9 mouse cellular contexts compared by ENCODE assay signal in the genomic region with DNA sequence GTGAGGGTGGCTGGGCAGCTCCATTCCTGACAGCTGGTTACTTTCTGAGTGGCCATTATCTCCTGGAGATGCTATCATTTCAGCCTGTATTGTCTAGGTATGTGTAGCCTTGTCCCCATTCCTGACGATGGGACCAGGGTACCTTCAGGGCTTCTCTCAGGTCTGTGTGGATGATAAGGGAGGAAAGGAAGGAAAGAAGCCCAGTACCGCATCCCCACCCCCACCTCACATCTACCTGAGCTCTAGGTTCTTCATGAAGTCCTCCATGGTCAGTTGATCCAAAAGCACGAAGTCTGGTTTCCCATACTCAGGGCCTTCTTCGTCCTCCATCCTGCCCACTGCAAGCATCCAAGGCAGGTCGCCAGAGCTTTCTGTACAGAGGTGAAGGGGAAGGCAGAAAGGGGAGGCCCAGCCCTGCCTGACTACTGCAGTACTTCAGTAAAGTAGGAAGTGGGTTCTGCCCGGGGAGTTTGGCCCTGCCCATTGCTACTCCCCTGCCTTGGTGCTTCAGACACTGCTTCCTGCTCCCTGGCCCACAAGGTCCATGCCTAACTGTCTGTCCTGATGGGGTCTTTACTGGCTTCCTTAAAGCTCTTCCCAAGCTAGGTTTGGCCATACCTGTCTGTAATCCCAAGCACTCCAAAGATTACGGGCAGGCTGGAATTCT. TPM values are rescaled to one million over a fixed set of nuclear protein-coding genes. Genes with fewer than 3 reads are reported as not detected.
DNase-seq lines count a peak whose midpoint lies in the region; ATAC-seq and TF ChIP-seq lines count a peak whose summit lies in the region.
"Had no signal": no experiment of that assay in that cellular context is flagged by ENCODE, and none has a peak within 500 bp of the region (broad histone marks: within the 10 kb centered on the region; RNA-seq: fewer than 3 reads in every experiment).

A gene (minus strand): TSS at position 459 of the 667 bp plus-strand sequence.

- H3K36me3 ChIP-seq in CH12.LX (replicated peaks in 1 of 2; ENCODE audit: control insufficient read depth in 1 of 2, insufficient read depth in 1 of 2, low read length in 1 of 2): peaks cover 49 to 54% of the 10 kb centered on the region in 2 experiments
- H3K36me3 ChIP-seq in hindbrain, embryonic 14.5 days (replicated peaks; ENCODE audit: control insufficient read depth, insufficient read depth): peaks cover 15% of the 10 kb centered on the region
- H3K36me3 ChIP-seq in midbrain, embryonic 16.5 days (ENCODE audit: control insufficient read depth, insufficient read depth, low read length): peaks cover 12% of the 10 kb centered on the region

- dilution Hi-C loops in CH12.LX (cut with MboI; ENCODE audit: extremely low pct_ligation_motif_present, extremely low pct_unique_long_range_greater_than_20kb, low sequenced_read_pairs): no loop called here

- H3K4me1 ChIP-seq in CH12.LX (ENCODE audit: control insufficient read depth in 1 of 2, insufficient read depth in 2 of 2): peaks cover 31 to 71% of the 10 kb centered on the region in 2 experiments
- no peaks in the 10 kb centered on the region for H3K4me1 ChIP-seq in brown adipose tissue, adult 24 weeks (ENCODE audit: control insufficient read depth, insufficient read depth, insufficient read length, low read length)
- H3K4me1 ChIP-seq in hindbrain, embryonic 14.5 days (replicated peaks; ENCODE audit: control insufficient read depth, insufficient read depth, low read length): no peaks in the 10 kb centered on the region
- H3K4me1 ChIP-seq in midbrain, embryonic 16.5 days (ENCODE audit: control insufficient read depth, insufficient read depth, low read length): no peaks in the 10 kb centered on the region

- peak within 1 kb of the TSS; percentile 69 to 98 (median 82) for H3K4me3 ChIP-seq in CH12.LX (replicated peaks in 1 of 3; ENCODE audit: low read depth in 2 of 3, low read length in 2 of 3, poor library complexity in 1 of 3)
- H3K4me3 ChIP-seq in brown adipose tissue, adult 24 weeks (ENCODE audit: insufficient read depth, low read depth, low read length): peak within 1 kb of the TSS; percentile 50
- H3K4me3 ChIP-seq in hindbrain, embryonic 14.5 days (replicated peaks; ENCODE audit: low read length): no peak within 1 kb of the TSS
- no peak within 1 kb of the TSS for H3K4me3 ChIP-seq in midbrain, embryonic 16.5 days (ENCODE audit: low read depth, low read length)

- peak; percentile 88 for TF ChIP-seq POLR2A in CH12.LX (IDR thresholded peaks at IDR 0.05; ENCODE audit: low read depth, low read length)

- H3K27ac ChIP-seq in CH12.LX (ENCODE audit: insufficient read depth, low read depth): peak within 1 kb of the TSS; percentile 69
- peak within 1 kb of the TSS; percentile 63; the same call in 1 of the 2 replicates for H3K27ac ChIP-seq in brown adipose tissue, adult 24 weeks (replicated peaks; ENCODE audit: low read depth, low read length)
- no peak within 1 kb of the TSS for H3K27ac ChIP-seq in hindbrain, embryonic 14.5 days
- H3K27ac ChIP-seq in midbrain, embryonic 16.5 days (ENCODE audit: low read length): no peak within 1 kb of the TSS

- no peaks in the 10 kb centered on the region for H3K27me3 ChIP-seq in CH12.LX (replicated peaks)
- H3K27me3 ChIP-seq in hindbrain, embryonic 14.5 days (ENCODE audit: control insufficient read depth, insufficient read depth, low read length): no peaks in the 10 kb centered on the region
- H3K27me3 ChIP-seq in midbrain, embryonic 16.5 days (ENCODE audit: control insufficient read depth, insufficient read depth, low read depth, low read length): no peaks in the 10 kb centered on the region

- no peak for TF ChIP-seq EP300 in CH12.LX (IDR thresholded peaks at IDR 0.05; ENCODE audit: low read length)

- peaks cover 47% of the 10 kb centered on the region for H3K79me2 ChIP-seq in CH12.LX (replicated peaks; ENCODE audit: control insufficient read depth, extremely low read depth, insufficient read depth, poor library complexity, severe bottlenecking)

- no peak for ATAC-seq in hindbrain, embryonic 14.5 days (ENCODE audit: low FRiP score)
- no peak for ATAC-seq in midbrain, embryonic 16.5 days

- TF ChIP-seq RAD21 in CH12.LX (IDR thresholded peaks at IDR 0.05; ENCODE audit: low read depth, low read length): no peak

- peak within 1 kb of the TSS; percentile 77 for H3K9ac ChIP-seq in CH12.LX (ENCODE audit: insufficient read depth, low read depth)
- H3K9ac ChIP-seq in hindbrain, embryonic 14.5 days: no peak within 1 kb of the TSS
- no peak within 1 kb of the TSS for H3K9ac ChIP-seq in midbrain, embryonic 16.5 days (ENCODE audit: low read depth, low read length)

- in situ Hi-C loops in CH12.LX (cut with MboI; ENCODE audit: low pct_ligation_motif_present, low pct_unique_long_range_greater_than_20kb, low sequenced_read_pairs): no loop called here

- 83% methylated on average over 7 of the region's 7 CpGs for WGBS in hindbrain, embryonic 14.5 days
- WGBS in midbrain, embryonic 16.5 days: 77% methylated on average over 7 of the region's 7 CpGs

- no peak for TF ChIP-seq CTCF in CH12.LX (conservative IDR thresholded peaks at IDR 0.05 in 1 of 2, IDR thresholded peaks at IDR 0.05 in 1 of 2; ENCODE audit: low read depth in 2 of 2, low read length in 2 of 2)

- DNase-seq in CH12.LX (ENCODE audit: extremely low read depth): peak; percentile 88
- DNase-seq in lung, adult 18-20 months: peak; percentile 54 to 67
- DNase-seq in spleen, postnatal 10 days (ENCODE audit: low spot score in 2 of 2): peak; percentile 33 to 73
- no peak for DNase-seq in hindbrain, embryonic 14.5 days (ENCODE audit: low spot score)
- DNase-seq in layer of hippocampus, postnatal 25 days (ENCODE audit: extremely low spot score in 1 of 2, low spot score in 1 of 2): no peak
- no peak for DNase-seq in frontal cortex, postnatal 14 days (ENCODE audit: low spot score in 2 of 2)
- DNase-seq: gastrocnemius, postnatal 25 days had no signal

- peak within 1 kb of the TSS; percentile 49 for H3K4me2 ChIP-seq in CH12.LX (ENCODE audit: insufficient read depth, low read depth, poor library complexity, severe bottlenecking)
- no peak within 1 kb of the TSS for H3K4me2 ChIP-seq in hindbrain, embryonic 14.5 days (replicated peaks)
- H3K4me2 ChIP-seq in midbrain, embryonic 16.5 days (ENCODE audit: low read length): no peak within 1 kb of the TSS

- H3K9me3 ChIP-seq in CH12.LX (replicated peaks; ENCODE audit: low read length): peaks cover 2% of the 10 kb centered on the region
- no peaks in the 10 kb centered on the region for H3K9me3 ChIP-seq in hindbrain, embryonic 14.5 days (ENCODE audit: control insufficient read depth, low read length)
- no peaks in the 10 kb centered on the region for H3K9me3 ChIP-seq in midbrain, embryonic 16.5 days (replicated peaks; ENCODE audit: control insufficient read depth, low read length, poor library complexity, severe bottlenecking)

TF ChIP-seq in CH12.LX, 34 proteins besides CTCF, POLR2A, EP300 and RAD21 (continues in another document):
- TF ChIP-seq RCOR1 (conservative IDR thresholded peaks at IDR 0.05; ENCODE audit: low read depth, low read length) (no peak), MEF2A (IDR thresholded peaks at IDR 0.05; ENCODE audit: borderline replicate concordance, low read depth, low read length) (peak; percentile 42; the same call in 1 of the 2 replicates), TBP (conservative IDR thresholded peaks at IDR 0.05; ENCODE audit: low read depth, low read length) (peak; percentile 90), ZC3H11A (IDR thresholded peaks at IDR 0.05; ENCODE audit: low read depth, low read length) (no peak), PAX5 (IDR thresholded peaks at IDR 0.05; ENCODE audit: low read length) (no peak), ZNF384 (IDR thresholded peaks at IDR 0.05; ENCODE audit: low read depth, low read length) (no peak), CHD1 (IDR thresholded peaks at IDR 0.05; ENCODE audit: low read depth, low read length) (no peak), MXI1 (IDR thresholded peaks at IDR 0.05; ENCODE audit: low read depth, low read length) (peak; percentile 58), SMC3 (IDR thresholded peaks at IDR 0.05; ENCODE audit: low read depth, low read length) (no peak), HCFC1 (IDR thresholded peaks at IDR 0.05; ENCODE audit: low read depth, low read length) (peak; percentile 60), IRF4 (IDR thresholded peaks at IDR 0.05; ENCODE audit: low read depth, low read length) (peak; percentile 57; the same call in 1 of the 2 replicates), MAX (IDR thresholded peaks at IDR 0.05; ENCODE audit: low read length) (0 out of 2 replicates have a peak, but pooled peaks have one; percentile 6), NRF1 (IDR thresholded peaks at IDR 0.05; ENCODE audit: low read depth, low read length) (0 out of 2 replicates have a peak, but pooled peaks have one; percentile 5), ZKSCAN1 (IDR thresholded peaks at IDR 0.05; ENCODE audit: borderline replicate concordance, low read depth, low read length) (no peak), CHD2 (IDR thresholded peaks at IDR 0.05; ENCODE audit: low read length) (peak; percentile 71; the same call in 1 of the 2 replicates), NELFE (IDR thresholded peaks at IDR 0.05; ENCODE audit: low read depth, low read length) (peak; percentile 81), MAZ (IDR thresholded peaks at IDR 0.05; ENCODE audit: low read depth, low read length) (peak; percentile 27; the same call in 1 of the 2 replicates), JUND (conservative IDR thresholded peaks at IDR 0.05; ENCODE audit: low read depth, low read length) (no peak), UBTF (IDR thresholded peaks at IDR 0.05; ENCODE audit: low read depth, low read length) (0 out of 2 replicates have a peak, but pooled peaks have one; percentile 33), SIN3A (IDR thresholded peaks at IDR 0.05; ENCODE audit: low read length) (peak; percentile 95; the same call in 1 of the 2 replicates), USF1 (IDR thresholded peaks at IDR 0.05; ENCODE audit: low read depth, low read length) (no peak), MYC (IDR thresholded peaks at IDR 0.05; ENCODE audit: low read depth, low read length) (peak; percentile 55; the same call in 1 of the 2 replicates), MAFK (IDR thresholded peaks at IDR 0.05; ENCODE audit: insufficient replicate concordance, low read length) (no peak), E2F4 (IDR thresholded peaks at IDR 0.05; ENCODE audit: insufficient replicate concordance, low read depth, low read length) (no peak)

RNA-seq across cellular contexts. Expression of the gene that starts here (rescaled TPM):
- 279 and 335 TPM in 2 replicates for total RNA-seq in CH12.LX (2012; rRNA removed)
- 265 and 268 TPM in 2 replicates for total RNA-seq in CH12.LX (2014; rRNA removed)
- 279 and 284 TPM in 2 replicates for polyA plus RNA-seq in CH12.LX (2012; ENCODE audit: insufficient read length, low read depth)
- 0.71 and 2.9 TPM in 2 replicates for polyA plus RNA-seq in brown adipose tissue, adult 24 weeks (2012; ENCODE audit: insufficient read depth, insufficient read length, missing spikeins)
- 0.31 and 0.74 TPM in 2 replicates for polyA plus RNA-seq in hindbrain, embryonic 14.5 days (2014; fragmentation: Nextera tagmentation; extraction: Ambion mirVana)
- total RNA-seq in layer of hippocampus, postnatal 25 days (2021): under 1 TPM; 0.20 to 0.47 TPM
- 0.19 and 0.53 TPM in 2 replicates for polyA plus RNA-seq in midbrain, embryonic 16.5 days (2015; fragmentation: Nextera tagmentation; extraction: Ambion mirVana)

Comparison
In these comparisons a context has a peak if more than half of its experiments do, and no peak if none do; other contexts are left out.
1. RNA of the gene that starts here (total RNA-seq): 265 to 335 TPM in CH12.LX; 0.20 to 0.47 TPM in layer of hippocampus, postnatal 25 days; every median in the first group is over 100 times any median in the second.
2. RNA of the gene that starts here (polyA plus RNA-seq): 279 to 284 TPM in CH12.LX; 0.71 to 2.9 TPM in brown adipose tissue, adult 24 weeks, 0.19 to 0.53 TPM in midbrain, embryonic 16.5 days and 0.31 to 0.74 TPM in hindbrain, embryonic 14.5 days; every median in the first group is over 10 times any median in the second.
3. DNase-seq: peak in CH12.LX (single experiment), lung, adult 18-20 months (2 of 2) and spleen, postnatal 10 days (2 of 2); none in hindbrain, embryonic 14.5 days (single experiment), layer of hippocampus, postnatal 25 days (0 of 2) and frontal cortex, postnatal 14 days (0 of 2).
4. H3K27ac ChIP-seq: peak in CH12.LX (single experiment) and brown adipose tissue, adult 24 weeks (single experiment); none in hindbrain, embryonic 14.5 days (single experiment) and midbrain, embryonic 16.5 days (single experiment).
5. H3K4me3 ChIP-seq: peak in CH12.LX (3 of 3) and brown adipose tissue, adult 24 weeks (single experiment); none in hindbrain, embryonic 14.5 days (single experiment) and midbrain, embryonic 16.5 days (single experiment).